23 mouse cellular contexts compared by ENCODE assay signal in the genomic region with DNA sequence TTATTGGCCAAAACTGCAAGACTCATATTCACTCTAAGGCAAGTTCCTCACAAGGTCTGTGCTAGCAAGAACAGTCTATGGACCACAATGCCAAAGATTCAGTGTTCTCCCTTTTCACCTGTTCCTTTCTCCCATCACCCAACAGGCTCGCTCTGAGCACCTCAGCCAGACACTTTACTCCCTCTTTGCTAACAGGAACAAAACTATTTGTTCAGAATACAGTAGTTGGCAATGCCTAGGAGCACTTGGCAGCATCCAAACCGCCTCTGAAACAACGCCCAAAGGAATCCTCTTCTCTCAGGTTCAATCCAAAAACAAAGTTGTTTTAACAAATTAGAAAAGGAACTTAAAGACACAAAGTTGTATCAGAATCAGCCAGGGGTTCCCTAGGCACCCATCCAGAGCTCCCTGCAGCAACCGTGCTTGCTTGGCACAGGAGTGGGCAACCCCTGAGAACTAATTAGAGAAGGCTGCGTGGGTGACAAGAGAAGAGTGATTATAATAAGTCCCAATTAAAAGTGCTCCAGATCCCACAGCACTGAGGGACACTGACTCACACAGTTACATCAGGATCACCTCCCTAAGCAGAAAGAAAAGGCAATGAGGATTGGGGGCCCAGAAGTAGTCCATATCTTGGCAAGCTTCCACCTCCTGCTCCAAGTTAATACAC. TPM values are rescaled to one million over a fixed set of nuclear protein-coding genes. Genes with fewer than 3 reads are reported as not detected.
DNase-seq lines count a peak whose midpoint lies in the region; ATAC-seq lines count a peak whose summit lies in the region.
"Had no signal": no experiment of that assay in that cellular context is flagged by ENCODE, and none has a peak within 500 bp of the region (broad histone marks: within the 10 kb centered on the region; RNA-seq: fewer than 3 reads in every experiment).

No protein-coding gene starts in this region.

- no peaks in the 10 kb centered on the region for H3K36me3 ChIP-seq in midbrain, embryonic 11.5 days (ENCODE audit: control insufficient read depth, insufficient read depth, low read length)
- H3K36me3 ChIP-seq in midbrain, embryonic 10.5 days, result peaks cover 7% of the 10 kb centered on the region
- H3K36me3 ChIP-seq: neural tube, embryonic 12.5 days had no signal

- no peak for ATAC-seq in midbrain, embryonic 11.5 days (ENCODE audit: low FRiP score)
- ATAC-seq: midbrain, embryonic 16.5 days had no signal

- WGBS in midbrain, embryonic 11.5 days, result 81% methylated on average over 5 of the region's 5 CpGs
- 77% methylated on average over 5 of the region's 5 CpGs for WGBS in midbrain, embryonic 10.5 days

- no peak overlapping the region for H3K4me3 ChIP-seq in midbrain, embryonic 11.5 days (ENCODE audit: low read depth, low read length)
- no peak overlapping the region for H3K4me3 ChIP-seq in midbrain, embryonic 10.5 days
- H3K4me3 ChIP-seq: gastrocnemius, adult 2 months; hindbrain, embryonic 13.5 days; neural tube, embryonic 12.5 days had no signal

- H3K27me3 ChIP-seq in midbrain, embryonic 11.5 days (ENCODE audit: control insufficient read depth, insufficient read depth, low read length), result no peaks in the 10 kb centered on the region
- H3K27me3 ChIP-seq in midbrain, embryonic 10.5 days (ENCODE audit: low read depth, poor library complexity, severe bottlenecking), result no peaks in the 10 kb centered on the region
- H3K27me3 ChIP-seq: hindbrain, embryonic 13.5 days; neural tube, embryonic 12.5 days had no signal

- no peak overlapping the region for H3K9ac ChIP-seq in midbrain, embryonic 11.5 days (ENCODE audit: low read length)
- H3K9ac ChIP-seq: hindbrain, embryonic 13.5 days; neural tube, embryonic 12.5 days had no signal

- no peak overlapping the region for H3K27ac ChIP-seq in midbrain, embryonic 11.5 days (ENCODE audit: low read depth, low read length)
- no peak overlapping the region for H3K27ac ChIP-seq in midbrain, embryonic 10.5 days (replicated peaks)
- H3K27ac ChIP-seq: gastrocnemius, adult 2 months; hindbrain, embryonic 13.5 days; neural tube, embryonic 12.5 days had no signal

- H3K4me1 ChIP-seq in midbrain, embryonic 11.5 days (ENCODE audit: control insufficient read depth, insufficient read depth, low read length), result no peaks in the 10 kb centered on the region
- H3K4me1 ChIP-seq in midbrain, embryonic 10.5 days, result no peaks in the 10 kb centered on the region
- H3K4me1 ChIP-seq: hindbrain, embryonic 13.5 days; neural tube, embryonic 12.5 days had no signal

- DNase-seq in frontal cortex, adult 2 months (ENCODE audit: extremely low spot score in 1 of 2, low spot score in 1 of 2), result peak; percentile 30 to 44
- no peak for DNase-seq in frontal cortex, postnatal 10 days (ENCODE audit: low spot score in 2 of 2)
- DNase-seq in midbrain, embryonic 11.5 days (ENCODE audit: low spot score, missing footprints), result peak; percentile 39
- DNase-seq in midbrain, embryonic 10.5 days (ENCODE audit: low spot score), result no peak
- peak; percentile 3 for DNase-seq in layer of hippocampus, adult 9-10 months (ENCODE audit: low spot score)
- peak; percentile 14 to 30 for DNase-seq in right cerebral cortex, postnatal 36 days (ENCODE audit: low spot score in 2 of 2)
- DNase-seq in urinary bladder, adult 2 months (ENCODE audit: low spot score), result no peak
- DNase-seq: B cell, adult 2 months; cerebellum, adult 11-12 months; cerebellum, postnatal 36 days; gastrocnemius, adult 2 months; kidney, adult 11 months; kidney, postnatal 25 days; lung, adult 2 months; thymus, postnatal 14 days had no signal

- no peak overlapping the region for H3K4me2 ChIP-seq in midbrain, embryonic 11.5 days
- H3K4me2 ChIP-seq: hindbrain, embryonic 13.5 days; neural tube, embryonic 12.5 days had no signal

- H3K9me3 ChIP-seq in midbrain, embryonic 11.5 days (ENCODE audit: control insufficient read depth, low read length), result no peaks in the 10 kb centered on the region
- no peaks in the 10 kb centered on the region for H3K9me3 ChIP-seq in midbrain, embryonic 10.5 days (replicated peaks)
- H3K9me3 ChIP-seq: hindbrain, embryonic 13.5 days; neural tube, embryonic 12.5 days had no signal

RNA-seq across cellular contexts. Expression of a gene that starts 13.7 kb away (rescaled TPM):
- polyA plus RNA-seq in frontal cortex, adult 2 months (2012; rRNA removed), result 0.13 and 0.14 TPM in 2 replicates
- polyA plus RNA-seq in midbrain, embryonic 11.5 days (2014; fragmentation: Nextera tagmentation; extraction: Ambion mirVana), result not detected in 2 replicates
- polyA plus RNA-seq in midbrain, embryonic 10.5 days (2016; fragmentation: Nextera tagmentation; extraction: Ambion mirVana), result not detected in 2 replicates
- not detected in 2 replicates for polyA plus RNA-seq in urinary bladder, adult 2 months (2012; rRNA removed)
- polyA plus RNA-seq: embryonic facial prominence, embryonic 11.5 days; heart, postnatal 0 days; hindbrain, embryonic 13.5 days; limb, embryonic 14.5 days; lung, adult 2 months; midbrain, embryonic 16.5 days; neural tube, embryonic 12.5 days; spleen, adult 2 months; stomach, embryonic 16.5 days had no signal

RNA-seq across cellular contexts. Expression of a gene that starts 26.8 kb away (rescaled TPM):
- polyA plus RNA-seq in frontal cortex, adult 2 months (2012; rRNA removed), result 61.4 and 70.5 TPM in 2 replicates
- 102 and 105 TPM in 2 replicates for polyA plus RNA-seq in midbrain, embryonic 11.5 days (2014; fragmentation: Nextera tagmentation; extraction: Ambion mirVana)
- 116 and 127 TPM in 2 replicates for polyA plus RNA-seq in midbrain, embryonic 10.5 days (2016; fragmentation: Nextera tagmentation; extraction: Ambion mirVana)
- polyA plus RNA-seq in urinary bladder, adult 2 months (2012; rRNA removed), result 46.3 and 58.6 TPM in 2 replicates

RNA-seq across cellular contexts. Expression of a gene that starts 49.0 kb away (rescaled TPM):
- polyA plus RNA-seq in frontal cortex, adult 2 months (2012; rRNA removed), result 0.06 and 0.08 TPM in 2 replicates
- not detected in 2 replicates for polyA plus RNA-seq in midbrain, embryonic 11.5 days (2014; fragmentation: Nextera tagmentation; extraction: Ambion mirVana)
- polyA plus RNA-seq in midbrain, embryonic 10.5 days (2016; fragmentation: Nextera tagmentation; extraction: Ambion mirVana), result not detected in 2 replicates
- polyA plus RNA-seq in urinary bladder, adult 2 months (2012; rRNA removed), result not detected in 2 replicates
- polyA plus RNA-seq: embryonic facial prominence, embryonic 11.5 days; heart, postnatal 0 days; hindbrain, embryonic 13.5 days; limb, embryonic 14.5 days; lung, adult 2 months; midbrain, embryonic 16.5 days; neural tube, embryonic 12.5 days; spleen, adult 2 months; stomach, embryonic 16.5 days had no signal

RNA-seq across cellular contexts. Expression of a gene that starts 49.1 kb away (rescaled TPM):
- polyA plus RNA-seq in frontal cortex, adult 2 months (2012; rRNA removed), result 58.4 and 58.7 TPM in 2 replicates
- 61.9 and 65.5 TPM in 2 replicates for polyA plus RNA-seq in midbrain, embryonic 11.5 days (2014; fragmentation: Nextera tagmentation; extraction: Ambion mirVana)
- 70.3 and 74.5 TPM in 2 replicates for polyA plus RNA-seq in midbrain, embryonic 10.5 days (2016; fragmentation: Nextera tagmentation; extraction: Ambion mirVana)
- polyA plus RNA-seq in urinary bladder, adult 2 months (2012; rRNA removed), result 55.8 and 64.0 TPM in 2 replicates

RNA-seq across cellular contexts. Expression of a gene that starts 51.4 kb away (rescaled TPM):
- not detected in 2 replicates for polyA plus RNA-seq in frontal cortex, adult 2 months (2012; rRNA removed)
- not detected in 2 replicates for polyA plus RNA-seq in midbrain, embryonic 11.5 days (2014; fragmentation: Nextera tagmentation; extraction: Ambion mirVana)
- not detected in 2 replicates for polyA plus RNA-seq in midbrain, embryonic 10.5 days (2016; fragmentation: Nextera tagmentation; extraction: Ambion mirVana)
- not detected in 2 replicates for polyA plus RNA-seq in urinary bladder, adult 2 months (2012; rRNA removed)
- polyA plus RNA-seq: embryonic facial prominence, embryonic 11.5 days; heart, postnatal 0 days; hindbrain, embryonic 13.5 days; limb, embryonic 14.5 days; lung, adult 2 months; midbrain, embryonic 16.5 days; neural tube, embryonic 12.5 days; spleen, adult 2 months; stomach, embryonic 16.5 days had no signal

Comparison
In these comparisons a context has a peak if more than half of its experiments do, and no peak if none do; other contexts are left out.
1. DNase-seq: peak in frontal cortex, adult 2 months (2 of 2), midbrain, embryonic 11.5 days (single experiment), layer of hippocampus, adult 9-10 months (single experiment) and right cerebral cortex, postnatal 36 days (2 of 2); none in frontal cortex, postnatal 10 days (0 of 2), midbrain, embryonic 10.5 days (single experiment) and urinary bladder, adult 2 months (single experiment).